Mouse (Mus musculus) Muller cell, postnatal 12 days (primary cell): Measurements from ENCODE around the gene Fam71e1.

Experiments used
- DNase-seq: peaks from one replicate; pipeline ENCODE4 v3.0.0-alpha.2; 2015; ENCODE audit errors: inconsistent ontology term

Fam71e1 gene

DNA sequence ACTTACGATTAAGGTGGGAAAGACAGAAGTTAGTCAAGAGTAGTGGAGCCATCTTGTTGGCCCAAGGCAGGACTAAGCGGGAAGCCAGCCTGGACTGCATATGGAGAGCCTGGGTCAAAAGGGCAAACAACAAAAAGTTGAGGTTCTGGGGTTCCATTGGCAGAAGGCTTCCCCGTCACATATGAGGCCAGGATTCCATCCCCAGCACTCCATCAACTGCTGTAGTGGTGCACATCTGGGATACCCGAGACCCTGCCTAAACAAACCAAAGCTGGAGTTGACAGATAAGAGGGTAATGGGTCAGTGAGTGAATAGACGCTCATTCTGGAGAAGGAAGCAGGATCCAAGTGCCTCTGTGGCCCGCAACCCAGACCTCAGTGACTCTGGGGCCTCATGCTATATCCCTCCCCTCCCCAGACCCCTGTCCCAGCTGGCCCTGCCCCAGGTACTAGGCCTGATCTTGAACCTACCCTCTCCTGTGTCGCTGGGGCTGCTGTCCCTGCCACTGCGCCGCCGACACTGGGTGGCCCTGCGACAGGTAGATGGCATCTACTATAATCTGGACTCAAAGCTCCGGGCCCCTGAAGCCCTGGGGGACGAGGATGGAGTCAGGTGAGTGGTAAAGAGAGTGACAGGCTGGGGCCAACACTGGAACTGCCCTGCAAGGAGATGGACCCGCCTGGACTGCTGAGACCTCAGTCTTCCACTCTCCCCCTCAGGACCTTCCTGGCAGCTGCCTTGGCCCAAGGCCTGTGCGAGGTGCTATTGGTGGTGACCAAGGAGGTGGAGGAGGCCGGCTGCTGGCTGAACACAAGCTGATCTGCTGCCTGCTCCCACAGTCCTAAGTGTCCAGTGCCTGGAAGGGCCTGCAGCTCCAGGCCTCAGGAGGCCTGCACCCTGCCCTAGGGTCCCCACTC, 25.4 kb upstream of the Fam71e1 start:
- no peak for DNase-seq

DNA sequence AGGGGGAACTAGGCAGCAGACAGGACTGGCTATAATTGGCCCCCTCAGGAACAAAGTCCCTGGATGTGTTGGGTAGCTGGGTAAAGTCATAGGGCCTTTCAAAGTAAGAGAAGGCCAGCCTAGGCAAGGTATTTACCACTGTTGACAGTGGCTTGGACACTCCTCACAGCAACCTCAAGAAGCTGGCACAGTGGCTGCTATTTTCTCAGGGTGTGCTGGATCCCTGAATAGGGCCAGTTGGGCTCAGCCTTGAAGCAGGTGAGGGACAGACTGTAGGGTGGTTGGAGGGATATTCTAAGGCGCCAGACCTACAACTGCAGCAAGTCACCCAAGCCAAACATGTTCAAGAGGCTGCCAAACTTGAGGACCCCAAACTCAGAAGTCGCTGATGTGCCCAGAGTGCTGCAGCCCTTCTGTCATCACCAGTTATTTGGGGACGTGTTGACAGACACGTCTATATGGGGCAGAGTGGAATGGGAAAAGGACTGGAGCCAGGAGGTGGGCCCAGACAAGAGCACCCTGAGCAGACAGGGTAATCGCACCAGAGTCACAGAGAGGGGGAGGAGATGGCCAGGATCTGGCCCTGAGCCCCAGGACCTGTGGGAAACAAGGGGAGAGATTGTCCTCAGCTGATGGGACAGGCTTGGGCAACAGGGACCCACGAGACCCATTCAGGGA, 24.4 kb upstream of the Fam71e1 start:
- peak; percentile 41 for DNase-seq

- DNase-seq: no peak
These were observed 23.9 kb upstream of the Fam71e1 start for GRCm38 (mm10) chr7:44472558-44472885.

GRCm38 (mm10) chr7:44472961-44473646, 23.3 kb upstream of the Fam71e1 start:
- DNase-seq: no peak

DNA sequence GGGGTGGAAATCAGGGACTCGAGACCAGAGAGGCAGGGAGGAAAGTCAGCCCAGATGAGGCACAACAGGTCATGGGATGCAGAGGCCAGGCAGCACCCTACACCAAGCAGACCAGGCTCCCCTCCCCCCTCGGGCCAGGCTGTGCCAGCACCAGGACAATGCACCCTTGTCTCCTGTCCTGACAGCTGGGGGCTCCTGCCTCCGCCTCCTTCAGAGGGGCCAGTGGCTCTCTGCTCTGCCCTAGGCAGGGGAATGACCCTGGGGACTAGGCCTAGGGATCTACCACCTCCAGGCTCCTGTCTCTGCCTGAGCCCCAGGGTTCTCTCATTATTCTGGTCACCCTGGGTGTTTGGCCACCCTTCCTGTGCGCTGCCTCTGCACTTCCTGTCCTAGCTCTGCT, 22.0 kb upstream of the Fam71e1 start:
- DNase-seq: peak; percentile 90

GRCm38 (mm10) chr7:44475046-44475614, 21.3 kb upstream of the Fam71e1 start:
- DNase-seq: peak; percentile 26

DNA sequence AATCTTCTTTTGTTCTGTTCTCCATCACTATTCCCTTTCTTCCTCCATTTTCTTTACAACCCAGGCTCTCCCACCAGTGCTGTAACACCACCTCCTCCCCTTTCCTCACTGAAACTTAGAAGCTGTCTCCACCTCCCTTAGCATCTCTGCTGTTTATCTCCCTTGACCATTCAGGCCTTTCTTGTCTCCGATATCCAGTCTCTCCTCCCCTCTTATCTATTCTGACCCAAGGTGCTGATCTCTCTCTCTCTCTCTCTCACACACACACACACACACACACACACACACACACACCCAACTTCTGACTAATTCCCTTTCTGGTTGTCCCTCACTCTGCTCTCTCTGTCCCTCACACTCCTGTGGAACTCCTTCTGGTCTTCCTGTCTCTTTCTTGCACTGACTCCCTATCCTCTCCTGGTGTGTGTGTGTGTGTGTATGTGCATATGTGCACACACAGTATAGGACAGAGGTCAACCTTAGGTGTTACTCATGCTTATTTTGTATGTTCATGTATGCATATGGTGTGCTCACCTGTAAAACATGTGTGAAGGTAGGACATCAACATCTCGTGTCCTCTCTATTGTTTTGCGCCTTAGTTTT, 13.4 kb upstream of the Fam71e1 start:
- no peak for DNase-seq

DNA sequence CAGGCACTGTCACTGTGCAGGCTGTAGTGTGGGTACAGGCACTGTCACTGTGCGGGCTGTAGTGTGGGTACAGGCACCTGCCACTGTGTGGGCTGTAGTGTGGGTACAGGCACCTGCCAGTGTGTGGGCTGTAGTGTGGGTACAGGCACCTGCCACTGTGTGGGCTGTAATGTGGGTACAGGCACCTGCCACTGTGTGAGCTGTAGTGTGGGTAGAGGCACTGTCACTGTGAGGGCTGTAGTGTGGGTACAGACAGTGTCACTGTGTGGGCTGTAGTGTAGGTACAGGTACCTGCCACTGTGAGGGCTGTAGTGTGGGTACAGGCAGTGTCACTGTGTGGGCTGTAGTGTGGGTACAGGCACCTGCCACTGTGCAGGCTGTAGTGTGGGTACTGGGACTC, 12.3 kb upstream of the Fam71e1 start:
- DNase-seq: no peak

GRCm38 (mm10) chr7:44484841-44485571, 11.4 kb upstream of the Fam71e1 start:
- DNase-seq: peak; percentile 59

DNA sequence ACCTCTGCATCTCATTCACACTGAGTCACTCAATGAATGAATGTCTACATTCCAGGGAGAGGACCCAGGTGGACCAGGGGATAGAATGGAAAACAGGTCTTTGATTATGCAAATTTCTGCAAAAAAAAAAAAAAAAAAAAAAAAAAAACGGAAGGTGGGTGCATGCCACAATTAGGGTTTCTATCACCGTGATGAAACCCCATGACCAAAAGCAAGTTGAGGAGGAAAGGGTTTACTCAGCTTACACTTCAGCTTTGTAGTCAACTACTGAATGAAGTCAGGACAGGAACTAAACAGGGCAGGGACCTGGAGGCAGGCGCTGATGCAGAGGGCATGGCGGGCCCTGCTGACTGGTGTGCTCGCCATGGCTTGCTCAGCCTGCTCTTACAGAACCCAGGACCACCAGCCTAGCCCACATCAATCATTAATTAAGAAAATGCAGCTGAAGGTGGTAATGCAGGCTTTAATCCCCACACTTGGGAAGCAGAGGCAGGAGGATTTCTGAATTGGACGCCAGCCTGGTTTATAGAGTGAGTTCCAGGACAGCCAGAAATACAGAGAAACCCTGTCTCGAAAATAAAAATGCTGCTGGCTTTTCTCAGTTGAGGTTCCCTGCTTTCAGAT, 10.7 kb upstream of the Fam71e1 start:
- no peak for DNase-seq

DNA sequence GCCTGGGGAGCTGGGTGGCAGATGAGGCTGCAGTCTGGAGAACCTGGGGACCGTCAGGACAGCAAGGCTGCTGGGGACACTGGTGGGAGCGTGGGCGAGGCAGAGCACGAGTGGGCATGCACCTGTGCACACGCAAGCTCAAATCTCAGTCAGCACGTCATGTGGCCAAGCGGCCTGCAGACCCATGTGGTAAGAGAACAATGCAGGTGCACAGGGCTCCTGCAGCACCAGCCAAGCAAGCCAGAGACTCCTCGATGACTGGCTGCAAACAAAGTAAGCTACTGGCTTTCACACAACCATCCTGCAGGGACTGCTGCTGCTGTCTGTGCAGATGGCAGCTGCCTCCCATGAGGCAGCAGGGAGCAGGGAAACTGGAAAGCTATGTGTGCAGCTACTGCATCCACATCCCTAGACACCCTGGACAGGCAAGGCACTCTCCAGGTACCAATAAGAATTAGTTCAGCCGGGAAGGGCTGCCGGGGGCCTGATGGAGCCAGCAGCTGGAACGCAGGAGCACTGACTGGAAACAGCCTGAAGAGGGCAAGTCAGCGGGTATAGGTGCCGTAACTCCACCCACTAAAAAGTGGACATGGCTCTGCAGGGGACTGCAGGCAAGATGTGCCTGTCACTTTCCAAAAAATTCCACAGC, 9.3 kb upstream of the Fam71e1 start:
- DNase-seq: no peak

DNA sequence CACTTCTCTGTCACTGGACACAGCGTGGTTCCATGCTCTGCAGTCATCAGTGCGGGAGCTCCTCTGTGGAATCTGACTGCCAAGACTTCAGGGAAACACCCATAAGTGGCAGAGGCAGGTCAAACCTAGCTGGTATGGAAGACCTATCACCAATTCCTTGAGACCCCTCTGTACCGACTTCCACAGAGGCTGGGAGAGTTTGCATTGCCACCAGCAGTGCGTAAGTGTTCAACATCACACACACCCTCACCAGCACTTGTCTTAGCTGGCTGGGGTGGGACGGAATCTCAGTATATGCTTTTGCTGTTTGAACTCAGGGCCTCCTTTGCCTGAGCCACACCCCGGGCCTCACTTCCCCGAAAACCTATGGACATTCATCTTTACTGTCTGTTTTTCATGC, 8.4 kb upstream of the Fam71e1 start:
- DNase-seq: no peak

GRCm38 (mm10) chr7:44488545-44488944, 7.8 kb upstream of the Fam71e1 start:
- DNase-seq: no peak

DNA sequence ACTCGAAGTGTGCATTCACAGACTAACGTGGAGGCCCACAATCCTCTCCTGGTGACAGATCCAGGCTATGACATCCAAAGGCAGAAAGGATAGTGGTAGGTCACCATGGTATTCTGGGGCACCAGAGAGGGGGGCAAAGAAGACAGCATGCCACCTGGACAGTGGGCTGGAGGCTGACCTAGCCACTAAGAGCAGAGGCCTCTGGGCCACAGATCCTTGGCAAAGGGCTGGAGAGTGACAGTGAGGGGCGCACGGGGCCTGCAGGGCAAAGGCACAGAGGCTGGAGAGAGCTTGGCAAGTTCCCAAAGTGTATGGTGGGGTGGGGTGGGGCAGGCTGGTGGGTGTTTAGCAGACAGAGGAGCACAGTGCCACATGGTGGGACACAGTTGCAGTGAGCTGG, 6.1 kb upstream of the Fam71e1 start:
- no peak for DNase-seq

DNA sequence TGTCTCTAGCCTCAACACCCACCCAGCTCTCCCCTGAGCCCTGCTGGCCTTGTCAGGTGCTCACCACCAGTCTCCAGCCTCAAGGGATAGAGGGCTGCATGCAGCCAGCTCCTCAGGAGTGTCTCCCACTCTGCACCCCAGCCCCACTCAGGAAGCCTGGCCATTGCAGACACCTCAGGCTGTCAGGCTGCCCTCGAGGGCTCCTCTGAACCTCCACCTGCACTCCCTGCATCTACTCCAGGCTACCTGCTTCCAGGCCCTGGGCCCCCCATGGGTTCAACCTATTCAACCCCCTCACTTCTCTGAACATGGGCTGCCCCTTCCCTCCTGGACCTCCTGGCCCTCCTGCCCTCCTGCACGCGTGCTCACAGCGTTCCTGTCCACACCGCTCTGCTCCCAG, 5.0 kb upstream of the Fam71e1 start:
- DNase-seq: no peak

- no peak for DNase-seq
These were observed 4.1 kb upstream of the Fam71e1 start for GRCm38 (mm10) chr7:44492166-44492826.

GRCm38 (mm10) chr7:44494681-44495080, 1.7 kb upstream of the Fam71e1 start:
- DNase-seq: no peak

GRCm38 (mm10) chr7:44495086-44495485, 1.3 kb upstream of the Fam71e1 start:
- DNase-seq: no peak

- no peak for DNase-seq
These were observed 359 bp downstream of the Fam71e1 start for GRCm38 (mm10) chr7:44496771-44497109.
